Mouse (Mus musculus) liver, embryonic 16.5 days (tissue): ENCODE measurements around the gene Gabrb1. TPM values are rescaled to one million over a fixed set of nuclear protein-coding genes. Genes with fewer than 3 reads are reported as not detected.
"Not testable (repeated sequence)": the region's sequence is repeated elsewhere in the genome, so short reads cannot be mapped to it uniquely, and the experiment has no call there.

Source experiments
- ATAC-seq: fragments of 200-750 bp; cut with Nextera tagmentation; 2 replicates; pipeline ENCODE4 v1.8.0; 2017; ENCODE audit warnings: low read depth, mild to moderate bottlenecking, moderate number of reproducible peaks, moderate library complexity
- H3K27ac ChIP-seq: fragments of 300-500 bp; sonication (generic); 2 replicates; pipeline ENCODE4 v1.5.1; 2014; ENCODE audit warnings: mild to moderate bottlenecking, low read length
- H3K27me3 ChIP-seq: fragments of 300-500 bp; sonication (generic); 2 replicates; pipeline ENCODE4 v1.6.1; 2014; ENCODE audit warnings: low read depth, low read length, mixed read lengths; ENCODE audit not compliant: control insufficient read depth, insufficient read depth
- H3K36me3 ChIP-seq: fragments of 300-500 bp; sonication (generic); 2 replicates; pipeline ENCODE4 v1.6.1; 2014; ENCODE audit warnings: mild to moderate bottlenecking; ENCODE audit not compliant: control insufficient read depth, insufficient read depth
- H3K4me1 ChIP-seq: fragments of 300-500 bp; sonication (generic); 2 replicates; pipeline ENCODE4 v1.6.1; 2014; ENCODE audit warnings: low read depth, low read length, mixed read lengths; ENCODE audit not compliant: control insufficient read depth
- H3K4me2 ChIP-seq: fragments of 300-500 bp; sonication (generic); 2 replicates; pipeline ENCODE4 v1.6.1; 2014; ENCODE audit warnings: low read depth, low read length, mixed read lengths
- H3K4me3 ChIP-seq: fragments of 300-500 bp; sonication (generic); 2 replicates; pipeline ENCODE4 v1.5.1; 2014; ENCODE audit warnings: low read depth, mild to moderate bottlenecking, low read length
- H3K9ac ChIP-seq: fragments of 300-500 bp; sonication (generic); 2 replicates; pipeline ENCODE4 v1.6.1; 2014; ENCODE audit warnings: low read depth, low read length
- H3K9me3 ChIP-seq: fragments of 300-500 bp; sonication (generic); replicated peaks from 2 replicates; pipeline ENCODE4 v1.6.1; 2016; ENCODE audit warnings: low read length; ENCODE audit not compliant: control insufficient read depth
- WGBS: fragments of 180-500 bp; shearing (Covaris S2); extraction: QIAGEN DNeasy Blood & Tissue Kit; methylation state at CpG from one replicate; pipeline ENCODE4 v1.1.7; 2014; ENCODE audit not compliant: insufficient replicate concordance; 5-methylcytosine and 5-hydroxymethylcytosine counted together
- polyA plus RNA-seq: library from polyadenylated mRNA; unstranded; fragments of >200 nt; fragmentation: Nextera tagmentation; extraction: Ambion mirVana; gene quantifications from 2 replicates; pipeline ENCODE4 v1.2.1, GENCODE M21; 2015

The Gabrb1 gene
- polyA plus RNA-seq, 1 experiment from 2014 or later = 0.07 TPM

DNA sequence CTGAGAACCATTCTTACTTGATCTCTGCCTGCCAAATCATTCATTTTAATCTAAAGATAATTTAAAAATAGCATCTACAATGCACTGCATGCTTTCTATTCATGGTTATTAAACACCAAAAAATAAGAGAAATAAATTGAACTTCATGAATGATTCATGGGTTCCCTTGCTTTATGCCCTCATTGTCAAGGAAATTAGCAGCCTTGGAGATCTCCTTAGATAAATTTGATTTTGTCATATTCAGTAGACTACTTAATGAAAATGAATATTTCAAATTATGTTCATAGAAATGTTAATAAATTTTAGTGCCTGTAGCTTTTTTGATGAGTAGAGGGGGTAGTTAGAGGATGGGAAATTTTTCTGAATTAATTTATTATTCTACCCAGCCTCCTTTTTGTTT is 379.0 kb downstream of the Gabrb1 start:
- H3K9ac ChIP-seq = no peak overlapping the region
- H3K9me3 ChIP-seq = no peaks in the 10 kb centered on the region
- H3K4me1 ChIP-seq = no peaks in the 10 kb centered on the region
- H3K4me2 ChIP-seq = no peak overlapping the region
- H3K27ac ChIP-seq = no peak overlapping the region
- H3K36me3 ChIP-seq = no peaks in the 10 kb centered on the region
- no peak for ATAC-seq
- H3K4me3 ChIP-seq = no peak overlapping the region
- H3K27me3 ChIP-seq = no peaks in the 10 kb centered on the region

DNA sequence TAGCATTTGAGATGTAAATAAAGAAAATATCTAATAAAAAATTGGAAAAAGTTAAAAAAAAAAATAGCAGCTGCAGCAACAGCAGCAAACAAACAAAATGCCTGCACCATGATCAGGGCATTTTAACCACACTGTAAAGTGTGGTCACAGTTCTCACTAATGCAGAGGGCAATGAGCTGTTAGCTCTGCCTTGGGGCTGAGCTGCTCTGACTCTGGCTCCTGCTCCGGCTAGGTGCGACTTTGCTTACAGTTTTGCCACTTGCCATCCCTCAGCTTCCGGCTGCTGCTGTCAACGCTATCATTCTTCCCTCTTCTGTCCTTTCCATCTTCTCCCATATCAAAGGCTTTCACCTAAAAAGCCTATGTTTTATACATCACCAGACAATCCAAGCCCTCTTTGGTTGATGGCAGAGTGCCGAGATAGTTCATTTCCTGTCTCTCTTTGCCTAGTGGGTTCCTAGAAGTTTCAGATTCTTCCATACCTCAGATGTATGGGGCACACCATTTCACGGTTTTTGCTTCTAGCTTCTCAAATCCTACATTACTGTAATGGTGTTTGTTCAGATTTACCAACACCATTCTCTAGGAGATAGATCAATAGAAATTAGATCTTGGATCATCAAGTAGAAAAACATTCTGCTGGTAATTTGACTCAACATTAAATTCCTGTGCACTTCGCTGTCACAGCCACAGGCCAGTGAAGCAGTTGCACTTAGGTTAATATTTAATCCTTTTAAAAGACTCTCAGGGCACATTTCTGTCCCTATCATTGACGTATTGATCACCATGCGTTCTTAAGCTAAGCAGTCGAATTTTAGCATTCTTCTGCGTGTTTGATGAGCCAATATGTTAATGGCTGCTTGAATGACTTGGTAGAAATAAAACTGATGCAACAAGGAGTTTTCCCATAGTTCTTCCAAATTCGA is 385.6 kb downstream of the Gabrb1 start:
- H3K27me3 ChIP-seq = no peaks in the 10 kb centered on the region
- 51% methylated on average over 12 of the region's 12 CpGs for WGBS
- H3K4me1 ChIP-seq = no peaks in the 10 kb centered on the region
- H3K9me3 ChIP-seq = no peaks in the 10 kb centered on the region
- no peaks in the 10 kb centered on the region for H3K36me3 ChIP-seq
- ATAC-seq = no peak
- H3K4me3 ChIP-seq = no peak overlapping the region
- no peak overlapping the region for H3K9ac ChIP-seq
- no peak overlapping the region for H3K4me2 ChIP-seq
- H3K27ac ChIP-seq = no peak overlapping the region

DNA sequence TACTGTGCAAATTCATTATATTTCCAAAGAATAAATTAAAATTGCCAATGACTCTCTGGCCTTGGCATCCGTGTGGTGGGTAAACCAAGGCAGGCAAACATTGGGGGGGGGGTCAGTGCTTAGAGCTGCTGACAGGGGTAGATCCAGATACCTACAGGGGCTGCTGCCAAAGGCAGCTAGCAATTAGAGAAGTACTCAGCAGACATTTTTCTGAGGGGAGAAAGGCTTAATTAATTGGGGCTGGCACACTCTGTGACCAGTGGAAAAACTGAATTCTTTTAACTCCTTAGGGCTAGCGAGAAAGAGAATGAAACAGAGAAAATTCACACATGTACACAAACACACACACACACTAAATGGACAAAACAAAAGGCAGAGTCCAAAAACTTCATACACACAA is 388.3 kb downstream of the Gabrb1 start:
- H3K27me3 ChIP-seq = no peaks in the 10 kb centered on the region
- 50% methylated on average over 2 of the region's 2 CpGs for WGBS
- no peak overlapping the region for H3K9ac ChIP-seq
- no peaks in the 10 kb centered on the region for H3K4me1 ChIP-seq
- H3K36me3 ChIP-seq = no peaks in the 10 kb centered on the region
- ATAC-seq = no peak
- no peak overlapping the region for H3K4me3 ChIP-seq
- no peaks in the 10 kb centered on the region for H3K9me3 ChIP-seq
- H3K4me2 ChIP-seq = no peak overlapping the region
- H3K27ac ChIP-seq = no peak overlapping the region

DNA sequence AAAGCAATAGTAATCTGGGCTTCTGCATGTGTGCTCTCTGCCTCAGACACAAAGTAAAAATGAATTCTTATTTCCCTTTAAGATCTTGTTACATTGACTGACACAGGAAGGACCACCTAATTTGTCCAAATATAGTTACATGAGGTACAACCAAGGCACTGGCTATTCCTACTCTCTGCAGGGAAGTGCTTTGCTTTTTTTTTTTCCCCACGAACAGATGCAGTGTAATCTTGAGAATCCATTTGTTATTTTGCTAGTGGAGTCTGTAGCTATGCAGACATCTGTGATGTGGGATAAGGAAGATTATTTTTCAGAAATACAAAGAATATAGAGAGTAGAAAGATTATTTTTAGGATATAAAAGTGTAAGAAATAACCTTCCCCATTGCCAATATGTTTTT is 406.2 kb downstream of the Gabrb1 start:
- no peaks in the 10 kb centered on the region for H3K4me1 ChIP-seq
- ATAC-seq = no peak
- H3K4me2 ChIP-seq = no peak overlapping the region
- 21% methylated on average over 1 of the region's 1 CpGs for WGBS
- no peak overlapping the region for H3K9ac ChIP-seq
- no peaks in the 10 kb centered on the region for H3K36me3 ChIP-seq
- H3K27me3 ChIP-seq = no peaks in the 10 kb centered on the region
- no peak overlapping the region for H3K27ac ChIP-seq
- no peak overlapping the region for H3K4me3 ChIP-seq
- no peaks in the 10 kb centered on the region for H3K9me3 ChIP-seq

DNA sequence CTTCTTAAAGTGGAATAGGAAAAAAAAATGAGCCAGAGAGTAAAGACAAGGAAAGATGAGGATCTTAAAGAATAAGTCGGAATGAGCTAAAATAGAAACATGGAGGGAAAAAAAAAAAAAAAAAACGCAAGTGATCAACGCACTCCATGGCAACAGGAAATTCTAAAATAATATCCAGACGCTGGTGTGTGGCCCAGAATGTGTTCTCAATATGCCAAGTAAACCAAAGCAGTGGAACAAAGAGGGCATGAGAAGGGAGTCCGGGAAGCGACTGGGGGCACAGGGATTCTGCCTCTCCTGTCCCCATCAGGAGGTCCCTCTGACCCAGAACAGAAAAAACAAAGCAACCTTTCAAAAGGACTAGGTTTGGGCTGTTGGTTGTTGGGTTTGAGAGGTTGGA is 410.9 kb downstream of the Gabrb1 start:
- Histone ChIP-seq H3K4me2 (no peak overlapping the region), H3K27me3 (no peaks in the 10 kb centered on the region), H3K9ac (no peak overlapping the region), H3K36me3 (no peaks in the 10 kb centered on the region), H3K4me1 (no peaks in the 10 kb centered on the region), H3K4me3 (no peak overlapping the region), H3K9me3 (no peaks in the 10 kb centered on the region), H3K27ac (no peak overlapping the region)
- 48% methylated on average over 6 of the region's 6 CpGs for WGBS
- ATAC-seq = no peak

DNA sequence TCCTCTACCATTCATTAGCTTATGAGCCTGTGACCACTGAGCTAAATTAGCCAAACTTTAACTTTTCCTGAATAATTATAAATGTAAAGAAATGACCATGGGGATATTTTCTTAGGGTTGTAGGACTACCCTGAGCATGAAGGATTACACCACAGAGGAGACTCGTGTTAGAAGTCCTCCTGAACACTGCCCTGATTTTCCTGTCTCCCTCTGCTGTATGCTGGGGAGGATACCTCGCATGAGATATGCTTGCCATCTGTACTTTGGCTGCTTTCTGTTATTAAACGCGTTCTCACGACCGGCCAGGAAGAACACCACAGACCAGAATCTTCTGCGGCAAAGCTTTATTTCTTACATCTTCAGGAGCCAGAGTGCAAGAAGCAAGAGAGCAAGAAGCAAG is 411.5 kb downstream of the Gabrb1 start:
- not testable (repeated sequence) for H3K27me3 ChIP-seq, H3K9me3 ChIP-seq, H3K4me3 ChIP-seq, H3K4me1 ChIP-seq, H3K27ac ChIP-seq, H3K36me3 ChIP-seq, ATAC-seq, H3K4me2 ChIP-seq, H3K9ac ChIP-seq
- 77% methylated on average over 7 of the region's 7 CpGs for WGBS

DNA sequence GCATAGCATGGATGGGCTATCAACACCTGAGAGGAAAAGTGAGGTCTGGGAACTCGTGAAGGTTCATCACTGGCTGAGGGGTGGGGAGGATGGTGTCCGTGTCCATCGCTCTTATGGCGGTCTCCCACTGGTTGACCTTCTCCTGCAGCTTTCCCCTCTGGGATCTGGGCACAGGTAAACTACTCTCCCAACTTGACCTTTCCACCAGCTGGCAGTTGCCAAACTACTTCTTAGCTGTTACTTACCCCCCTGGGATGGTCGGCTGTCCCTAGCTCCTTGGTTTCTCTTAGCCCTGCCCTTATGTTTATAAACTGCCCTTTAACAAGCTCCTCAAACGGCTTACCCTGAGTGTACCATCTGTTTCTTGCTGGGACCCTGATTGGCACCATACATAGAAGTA is 418.9 kb downstream of the Gabrb1 start:
- Histone ChIP-seq H3K9ac (no peak overlapping the region), H3K36me3 (no peaks in the 10 kb centered on the region), H3K4me3 (no peak overlapping the region), H3K27me3 (no peaks in the 10 kb centered on the region), H3K4me1 (no peaks in the 10 kb centered on the region), H3K9me3 (no peaks in the 10 kb centered on the region; the same call in 1 of the 2 replicates), H3K27ac (no peak overlapping the region), H3K4me2 (no peak overlapping the region)
- no peak for ATAC-seq
- WGBS = 79% methylated on average over 6 of the region's 6 CpGs

DNA sequence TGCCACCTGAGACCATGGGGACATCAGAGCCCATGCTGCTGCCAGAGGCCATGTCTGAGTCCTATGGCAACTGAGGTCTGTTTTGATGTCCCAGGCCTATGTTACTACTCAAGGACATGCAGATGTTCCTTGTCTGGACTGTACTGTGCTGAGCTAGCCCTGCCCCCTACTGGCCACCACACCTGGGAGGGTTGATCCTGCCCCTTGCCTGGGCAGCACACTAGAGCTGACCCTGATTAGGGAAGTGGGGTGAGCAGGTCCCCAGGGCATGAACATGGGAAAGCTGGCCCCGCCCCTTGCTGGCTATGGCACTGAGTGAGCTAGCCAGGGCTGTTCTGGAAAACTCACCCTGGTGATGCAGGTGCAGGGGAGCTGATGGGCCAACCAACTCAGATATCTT is 428.6 kb downstream of the Gabrb1 start:
- H3K9me3 ChIP-seq = no peaks in the 10 kb centered on the region
- no peak overlapping the region for H3K4me3 ChIP-seq
- no peak for ATAC-seq
- no peaks in the 10 kb centered on the region for H3K36me3 ChIP-seq
- H3K9ac ChIP-seq = no peak overlapping the region
- no peaks in the 10 kb centered on the region for H3K27me3 ChIP-seq
- no peak overlapping the region for H3K27ac ChIP-seq
- no peak overlapping the region for H3K4me2 ChIP-seq
- no peaks in the 10 kb centered on the region for H3K4me1 ChIP-seq
- 60% methylated on average over 1 of the region's 1 CpGs for WGBS

DNA sequence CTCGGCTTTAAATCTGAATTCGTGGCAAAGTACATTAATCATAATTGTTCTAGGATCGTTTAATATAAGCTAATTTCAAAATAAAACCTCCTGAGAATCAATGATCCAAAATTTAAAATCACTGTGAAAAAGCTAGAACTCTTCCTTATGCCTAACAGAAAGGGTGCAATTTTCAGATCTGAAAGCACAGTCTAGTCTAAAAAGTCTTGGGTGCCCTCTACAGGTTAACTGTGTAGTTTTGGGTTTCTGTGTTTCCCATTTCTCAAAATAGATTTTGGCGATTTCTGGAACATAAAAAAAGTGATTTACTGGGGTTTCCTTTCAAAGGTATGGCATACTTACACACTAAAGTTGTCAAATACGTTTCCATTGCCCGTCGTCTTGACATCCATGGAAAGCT is 436.7 kb downstream of the Gabrb1 start:
- no peak for ATAC-seq
- H3K9ac ChIP-seq = no peak overlapping the region
- H3K27ac ChIP-seq = no peak overlapping the region
- no peak overlapping the region for H3K4me2 ChIP-seq
- no peaks in the 10 kb centered on the region for H3K9me3 ChIP-seq
- no peaks in the 10 kb centered on the region for H3K36me3 ChIP-seq
- WGBS = 39% methylated on average over 7 of the region's 7 CpGs
- no peaks in the 10 kb centered on the region for H3K27me3 ChIP-seq
- no peak overlapping the region for H3K4me3 ChIP-seq
- H3K4me1 ChIP-seq = no peaks in the 10 kb centered on the region
